Mouse (Mus musculus): ENCODE measurements around the gene Glce.

The Glce gene

DNA sequence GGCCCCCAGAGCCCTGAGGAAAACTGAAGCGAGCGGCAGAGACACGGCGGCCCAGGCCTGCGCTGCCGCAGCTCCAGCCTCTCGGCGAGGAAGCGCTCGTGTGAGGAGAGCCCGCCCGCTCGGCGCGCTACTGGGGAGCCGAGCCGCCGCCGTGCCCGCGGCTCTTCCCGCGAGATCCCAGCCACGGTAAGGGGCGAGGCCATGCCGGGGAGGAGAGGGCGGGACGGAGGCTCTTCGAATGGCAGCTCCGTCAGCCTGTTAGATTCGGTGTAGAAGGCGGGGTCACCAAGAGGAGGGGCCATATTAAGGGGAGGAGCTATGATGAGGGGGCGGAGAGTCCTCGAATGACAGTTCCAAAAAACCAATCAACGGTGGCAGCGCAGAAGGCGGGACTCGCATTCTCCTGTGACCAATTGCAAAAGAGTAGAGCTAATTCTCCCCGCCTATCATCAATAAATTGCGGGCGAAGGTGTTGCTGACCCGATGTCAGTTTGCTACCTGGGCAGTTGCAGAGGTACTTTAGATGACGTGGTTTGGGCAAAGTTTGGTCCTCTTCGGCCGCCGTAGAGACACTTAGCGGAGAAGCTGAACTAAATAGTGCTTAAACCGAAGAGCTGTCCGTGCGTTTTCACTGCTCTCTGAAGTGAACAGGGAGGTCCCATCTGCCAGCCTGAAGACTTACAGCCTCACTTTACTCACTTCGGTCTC, at the start of gene Glce:
TSS of gene Glce (minus strand) at position 148 of the 708 bp plus-strand sequence.
- in situ Hi-C loops (cut with MboI, MseI), result loop anchor here (10.0 kb wide), 1 partner anchor 158 kb away; no protein-coding TSS in a partner anchor

GRCm38 (mm10) chr9:62172239-62172638, 49.8 kb upstream of the Glce start:
- in situ Hi-C loops (cut with MboI, MseI), result no loop called here

GRCm38 (mm10) chr9:62170921-62171320, 48.5 kb upstream of the Glce start:
- in situ Hi-C loops (cut with MboI, MseI), result no loop called here

DNA sequence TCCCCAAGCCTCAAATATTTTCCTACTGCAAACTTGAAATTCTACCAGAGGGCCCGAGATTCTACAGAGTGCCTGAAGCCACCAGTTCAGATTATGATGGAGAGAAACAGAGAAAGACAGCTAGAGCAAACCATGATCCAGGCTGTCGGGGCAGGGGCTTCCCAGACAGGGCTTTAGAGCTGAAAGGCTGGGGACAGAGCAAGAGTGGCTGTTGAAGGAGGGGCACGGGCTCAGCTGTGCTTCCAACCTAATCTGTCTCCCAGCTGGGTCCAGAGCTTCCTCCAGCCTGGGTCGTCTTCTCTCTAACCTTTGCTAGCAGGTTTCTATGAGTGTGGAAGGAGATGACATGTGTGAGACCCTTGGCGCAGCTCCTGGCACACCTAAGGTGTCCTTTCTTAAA, 44.2 kb upstream of the Glce start:
- in situ Hi-C loops (cut with MboI, MseI), result no loop called here

- in situ Hi-C loops (cut with MboI, MseI), result no loop called here
These were observed 43.7 kb upstream of the Glce start for GRCm38 (mm10) chr9:62166186-62166585.

- in situ Hi-C loops (cut with MboI, MseI), result no loop called here
These were observed 40.4 kb upstream of the Glce start for GRCm38 (mm10) chr9:62162889-62163291.

DNA sequence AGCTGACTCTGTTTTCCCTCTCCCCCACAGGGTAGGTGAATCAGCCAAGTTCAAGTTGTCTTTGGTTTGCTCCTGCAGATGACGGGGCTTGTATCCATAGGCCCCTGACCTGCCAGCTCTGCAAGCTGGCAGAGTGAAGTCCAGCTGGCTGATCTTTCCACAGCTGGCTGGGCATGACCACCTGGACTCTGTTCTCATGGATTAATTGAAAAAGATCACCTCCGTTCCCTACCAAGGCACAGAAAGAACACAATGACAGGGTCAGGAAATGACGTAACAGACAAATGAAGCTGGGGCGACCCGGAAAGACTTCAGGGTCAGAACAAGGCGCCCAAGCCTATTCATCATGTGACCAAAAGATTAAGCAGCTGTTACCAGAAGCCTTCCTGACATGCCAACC, 38.3 kb upstream of the Glce start:
- in situ Hi-C loops (cut with MboI, MseI), result no loop called here

DNA sequence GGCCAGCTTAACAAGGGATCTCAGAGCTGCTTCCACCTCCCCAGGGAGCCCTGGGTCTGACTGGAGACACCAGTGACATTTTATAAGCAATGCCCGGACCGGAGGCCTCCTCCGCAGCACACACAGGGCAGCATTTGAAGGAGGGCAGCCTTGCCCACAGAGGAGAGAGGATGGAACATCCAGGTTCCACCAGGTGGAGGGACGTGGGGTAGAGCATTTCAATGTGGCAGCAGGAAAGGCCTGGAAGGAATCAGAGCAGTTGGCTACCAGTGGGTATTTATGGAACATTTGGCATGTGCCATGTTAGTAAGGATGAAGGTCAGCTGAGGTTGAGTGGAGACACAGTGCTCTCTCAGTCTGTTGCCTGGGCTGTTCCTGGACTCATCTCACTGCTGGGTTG, 36.3 kb upstream of the Glce start:
- in situ Hi-C loops (cut with MboI, MseI), result no loop called here

DNA sequence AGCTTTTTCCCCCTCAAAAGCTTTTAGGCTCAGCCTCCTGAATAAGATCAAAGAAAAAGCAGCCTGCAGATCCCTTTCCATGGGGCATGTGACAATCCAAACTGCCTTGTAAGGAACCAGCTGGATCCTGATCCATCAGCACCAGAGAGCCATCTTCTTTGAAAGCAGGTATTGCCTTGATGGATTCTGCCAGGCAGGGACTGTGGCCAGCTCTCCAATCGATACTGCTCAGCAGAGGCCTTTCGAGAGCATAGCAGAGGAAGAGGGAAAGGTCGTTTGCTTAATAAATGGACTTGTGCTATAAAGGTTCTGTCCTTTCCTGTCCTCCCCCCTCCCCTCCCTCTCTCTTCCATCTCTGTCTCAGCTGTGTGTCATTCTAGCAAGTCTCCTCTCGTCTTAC, 33.4 kb upstream of the Glce start:
- in situ Hi-C loops (cut with MboI, MseI), result no loop called here

- in situ Hi-C loops (cut with MboI, MseI), result no loop called here
These were observed 32.9 kb upstream of the Glce start for GRCm38 (mm10) chr9:62155400-62155799.

- in situ Hi-C loops (cut with MboI, MseI), result no loop called here
These were observed 32.5 kb upstream of the Glce start for GRCm38 (mm10) chr9:62154956-62155355.

GRCm38 (mm10) chr9:62154551-62154950, 32.1 kb upstream of the Glce start:
- in situ Hi-C loops (cut with MboI, MseI), result no loop called here

DNA sequence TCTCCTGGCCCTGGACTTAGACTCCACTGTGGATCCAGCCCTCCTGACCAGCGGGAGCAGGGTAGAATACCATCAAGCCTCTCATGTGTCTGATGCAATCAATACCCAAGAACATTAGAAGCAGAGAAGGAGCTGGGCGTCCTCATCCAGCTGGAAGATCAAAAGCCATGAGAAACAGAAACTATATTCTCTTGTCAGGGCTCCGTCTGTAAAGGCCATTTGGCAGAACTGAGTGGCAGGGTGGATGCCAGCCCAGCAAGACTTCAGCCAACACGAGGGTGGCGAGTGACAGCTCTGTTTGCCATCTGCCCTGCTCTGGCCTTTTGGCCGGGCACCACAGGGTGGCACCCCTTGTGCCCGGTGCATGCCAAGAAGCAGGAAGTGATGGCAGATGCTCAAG, 30.8 kb upstream of the Glce start:
- in situ Hi-C loops (cut with MboI, MseI), result no loop called here

DNA sequence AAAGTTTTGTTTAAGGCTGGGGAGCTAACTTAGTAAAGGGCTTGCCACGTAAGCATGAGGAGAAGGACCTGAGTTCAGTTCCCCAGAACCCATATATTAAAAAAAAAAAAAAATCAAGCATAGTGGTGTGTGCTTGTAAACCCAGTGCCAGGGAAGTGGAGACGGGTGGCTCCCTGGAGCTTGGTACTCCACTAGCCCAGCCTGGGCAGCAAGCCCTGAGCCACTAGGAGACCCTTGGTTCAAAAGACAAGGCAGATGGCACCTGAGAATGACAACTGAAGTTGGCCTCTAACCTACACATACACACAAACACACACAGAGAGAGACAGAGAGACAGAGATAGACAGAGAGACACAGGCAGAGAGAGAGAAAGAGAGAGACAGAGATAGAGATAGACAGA, 30.1 kb upstream of the Glce start:
- in situ Hi-C loops (cut with MboI, MseI), result no loop called here

- in situ Hi-C loops (cut with MboI, MseI), result no loop called here
These were observed 22.7 kb upstream of the Glce start for GRCm38 (mm10) chr9:62145198-62145597.

DNA sequence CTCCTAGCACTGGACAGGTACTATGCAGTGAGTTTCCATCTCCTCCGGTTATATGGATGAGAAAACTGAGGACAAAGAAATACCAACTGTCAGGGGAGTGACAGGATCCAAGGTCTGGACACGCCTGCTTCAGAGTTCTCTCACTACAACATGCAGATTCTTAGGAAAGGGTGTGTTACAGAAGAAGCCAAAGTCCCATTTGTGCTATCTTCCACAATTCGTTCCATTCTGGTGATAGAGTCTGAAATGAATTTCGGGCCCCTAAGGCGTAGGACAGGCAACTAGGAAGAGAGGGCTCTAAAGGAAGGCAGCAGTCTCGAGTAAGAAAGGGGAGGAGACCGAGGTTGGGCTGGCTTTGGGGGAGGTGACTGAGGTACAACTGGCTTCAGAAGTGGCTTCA, 21.0 kb upstream of the Glce start:
- in situ Hi-C loops (cut with MboI, MseI), result no loop called here

DNA sequence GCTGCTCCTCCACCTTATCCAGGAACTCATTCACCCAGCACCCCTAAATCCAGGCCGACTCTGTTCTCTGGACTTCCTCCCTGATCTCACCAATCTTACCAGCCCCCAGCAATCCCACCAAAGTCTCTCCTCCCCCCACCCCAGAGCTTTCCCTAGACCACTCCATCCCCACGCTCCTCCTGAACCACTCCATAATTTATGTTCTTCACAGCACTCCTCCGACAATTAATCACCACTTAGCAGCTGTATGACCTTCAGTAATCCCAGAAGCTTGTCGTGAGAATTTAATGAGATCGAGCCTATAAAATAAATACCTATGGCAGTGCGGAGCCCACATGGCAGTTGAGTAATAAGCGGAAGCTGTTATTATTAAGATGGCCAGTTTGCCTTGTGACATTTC, 16.6 kb upstream of the Glce start:
- in situ Hi-C loops (cut with MboI, MseI), result no loop called here

- in situ Hi-C loops (cut with MboI, MseI), result no loop called here
These were observed 14.8 kb upstream of the Glce start for GRCm38 (mm10) chr9:62137259-62137658.

GRCm38 (mm10) chr9:62132005-62132782, 9.7 kb upstream of the Glce start:
- in situ Hi-C loops (cut with MboI, MseI), result no loop called here

DNA sequence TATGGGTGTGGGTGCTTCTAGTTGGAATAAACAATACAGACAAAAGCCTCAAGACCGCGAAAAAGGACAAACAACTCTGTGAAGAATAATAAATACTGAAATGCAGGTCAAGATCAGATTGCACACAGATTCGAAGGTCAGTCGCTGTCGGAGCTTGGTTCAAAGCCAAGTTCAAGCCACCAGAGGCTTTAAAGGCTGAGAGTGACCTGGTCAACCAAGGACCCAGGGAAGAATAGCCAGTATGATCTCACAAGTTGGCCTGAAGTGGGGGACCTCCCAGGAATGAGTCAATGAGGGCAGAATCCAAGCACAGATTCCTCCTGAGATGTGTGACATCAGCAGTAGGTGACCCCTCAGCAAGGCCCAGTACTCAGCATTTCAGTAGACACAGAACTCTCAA, 8.3 kb upstream of the Glce start:
- in situ Hi-C loops (cut with MboI, MseI), result no loop called here

DNA sequence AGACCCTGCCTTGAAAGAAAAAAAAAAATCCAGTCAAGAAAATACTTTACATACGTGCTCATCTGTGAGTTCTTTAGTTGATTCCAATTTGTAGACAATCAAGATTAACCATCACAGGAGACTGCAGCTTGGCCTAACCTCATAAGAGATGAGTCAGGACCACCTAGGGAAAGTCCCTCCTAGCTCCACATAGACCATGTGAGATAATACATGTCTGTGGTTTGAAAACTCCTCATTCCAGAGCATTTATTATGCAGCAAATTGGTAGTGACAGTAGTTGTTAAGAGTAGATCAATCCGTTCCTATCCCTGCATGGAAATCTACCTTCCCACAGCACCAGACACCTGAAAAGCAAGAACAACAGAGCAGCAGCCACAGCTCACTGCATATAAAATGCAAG, 5.6 kb upstream of the Glce start:
- in situ Hi-C loops (cut with MboI, MseI), result loop anchor here (5.0 to 10.0 kb wide), 2 partner anchors 163 to 219 kb away; no protein-coding TSS in a partner anchor

DNA sequence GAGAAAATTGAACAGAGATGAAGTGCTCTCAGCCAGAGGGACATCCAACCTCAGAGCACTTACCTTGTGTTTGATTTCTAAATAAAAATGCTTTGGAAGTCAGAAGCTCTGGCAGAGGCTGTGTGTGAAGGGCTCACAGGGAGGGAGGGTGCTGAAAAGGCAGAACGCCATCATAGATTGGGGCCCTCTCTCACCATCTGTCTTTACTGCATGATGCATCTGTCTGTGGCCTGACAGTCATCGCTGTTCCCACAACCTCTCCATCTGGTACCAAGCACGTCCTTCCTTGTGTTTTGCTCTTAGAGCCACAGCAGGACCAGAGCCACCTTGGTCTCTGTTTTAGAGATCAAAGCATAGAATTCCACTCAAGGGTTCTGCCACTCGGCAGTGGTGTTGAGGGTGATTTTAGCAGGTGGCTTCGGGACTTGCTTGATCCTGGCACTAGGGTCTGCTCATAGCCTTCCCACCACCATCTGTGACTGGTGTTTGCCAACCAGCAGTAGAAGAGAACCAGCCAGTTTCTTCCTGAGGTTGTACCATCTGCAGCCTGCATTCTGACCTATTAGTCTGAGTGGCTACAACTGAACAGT, 3.6 kb upstream of the Glce start:
- in situ Hi-C loops (cut with MboI, MseI), result loop anchor here (5.0 to 10.0 kb wide), 2 partner anchors 161 to 221 kb away; no protein-coding TSS in a partner anchor

GRCm38 (mm10) chr9:62124266-62124665, 1.8 kb upstream of the Glce start:
- in situ Hi-C loops (cut with MboI, MseI), result loop anchor here (10.0 kb wide), 1 partner anchor 159 kb away; no protein-coding TSS in a partner anchor
